Mouse (Mus musculus): ENCODE measurements around the gene Ihh.

DNA sequence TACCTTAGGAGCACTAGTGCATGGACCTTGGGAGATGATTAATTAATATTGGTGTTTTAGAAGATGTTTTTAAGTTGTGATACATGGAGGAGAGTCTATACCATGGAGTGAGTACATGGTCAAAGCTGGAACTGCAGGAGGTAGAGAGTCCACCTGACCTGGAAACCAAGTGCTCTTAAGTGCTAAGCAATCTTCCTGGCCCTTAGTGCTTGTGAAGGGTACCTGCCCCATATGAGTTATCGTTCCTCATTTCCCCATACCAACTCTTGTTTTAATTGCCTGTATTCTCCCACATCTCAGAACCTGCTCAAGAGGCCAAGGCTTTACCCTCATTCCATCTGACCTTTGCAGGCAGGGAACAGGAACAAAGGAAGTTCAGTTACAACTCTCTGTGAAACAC, 24.5 kb upstream of the Ihh start:
- TF ChIP-seq CTCF (IDR thresholded peaks at IDR 0.05; ENCODE audit: borderline replicate concordance, control insufficient read depth, extremely low read depth, insufficient read depth, low read length, poor library complexity) (no peak), POLR2A (IDR thresholded peaks at IDR 0.05; ENCODE audit: control insufficient read depth, extremely low read depth, insufficient read depth, low read length, poor library complexity) (no peak)

Data from thymus, adult 2 months (tissue).